Comparison of ENCODE assay signal across 11 mouse cellular contexts in genomic region chr7:74108347-74108746, GRCm38 (mm10).
DNase-seq lines count a peak whose midpoint lies in the region; ATAC-seq and TF ChIP-seq lines count a peak whose summit lies in the region.
"Had no signal": no experiment of that assay in that cellular context is flagged by ENCODE, and none has a peak within 500 bp of the region (broad histone marks: within the 10 kb centered on the region; RNA-seq: fewer than 3 reads in every experiment).

No protein-coding gene starts in this region.

- intact Hi-C loops in left cerebral cortex, postnatal 4 days (cut with DNase I), result loop anchor here (5.0 kb wide), 1 partner anchor 451 kb away; no protein-coding TSS in a partner anchor

- no peak overlapping the region for H3K27ac ChIP-seq in forebrain, postnatal 0 days (ENCODE audit: low read depth, low read length)
- H3K27ac ChIP-seq in forebrain, embryonic 15.5 days (replicated peaks), result no peak overlapping the region
- H3K27ac ChIP-seq in forebrain, embryonic 11.5 days (ENCODE audit: low read depth, low read length), result no peak overlapping the region
- H3K27ac ChIP-seq: hindbrain, embryonic 15.5 days had no signal

- peak; percentile 55 for TF ChIP-seq CTCF in forebrain, postnatal 0 days (IDR thresholded peaks at IDR 0.05; ENCODE audit: low read depth)

- no peaks in the 10 kb centered on the region; the same call in 1 of the 2 replicates for H3K27me3 ChIP-seq in forebrain, postnatal 0 days (ENCODE audit: insufficient read depth, low read length)
- no peaks in the 10 kb centered on the region for H3K27me3 ChIP-seq in forebrain, embryonic 15.5 days
- no peaks in the 10 kb centered on the region for H3K27me3 ChIP-seq in forebrain, embryonic 11.5 days (ENCODE audit: control insufficient read depth, insufficient read depth, low read length)
- H3K27me3 ChIP-seq: hindbrain, embryonic 15.5 days had no signal

- DNase-seq in forebrain, postnatal 0 days, result peak; percentile 25
- peak; percentile 29 for DNase-seq in left cerebral cortex, postnatal 4 days
- no peak for DNase-seq in left cerebral cortex, adult 8-10 months (ENCODE audit: low spot score in 2 of 2)
- DNase-seq in adipocyte (ENCODE audit: low spot score), result peak; percentile 5
- peak; percentile 20 for DNase-seq in lung, postnatal 36 days
- DNase-seq in thymus, postnatal 10 days (ENCODE audit: low spot score in 2 of 2), result no peak
- no peak for DNase-seq in forebrain, embryonic 11.5 days (ENCODE audit: low spot score)
- DNase-seq: cerebellum, adult 11-12 months had no signal

- 69% methylated on average over 3 of the region's 3 CpGs for WGBS in forebrain, postnatal 0 days
- 64% methylated on average over 3 of the region's 3 CpGs for WGBS in forebrain, embryonic 15.5 days
- WGBS in forebrain, embryonic 11.5 days, result 69% methylated on average over 3 of the region's 3 CpGs

- H3K4me1 ChIP-seq in forebrain, postnatal 0 days (ENCODE audit: insufficient read depth), result no peaks in the 10 kb centered on the region
- H3K4me1 ChIP-seq in forebrain, embryonic 15.5 days, result 0 out of 2 replicates have a peak, but pooled peaks cover 4% of the 10 kb centered on the region
- no peaks in the 10 kb centered on the region for H3K4me1 ChIP-seq in forebrain, embryonic 11.5 days (replicated peaks; ENCODE audit: control insufficient read depth, insufficient read depth, low read length)

- no peak overlapping the region for H3K9ac ChIP-seq in forebrain, postnatal 0 days
- H3K9ac ChIP-seq in forebrain, embryonic 15.5 days (replicated peaks), result no peak overlapping the region
- H3K9ac ChIP-seq in forebrain, embryonic 11.5 days (ENCODE audit: low read length), result no peak overlapping the region
- H3K9ac ChIP-seq: hindbrain, embryonic 15.5 days had no signal

- H3K4me2 ChIP-seq in forebrain, postnatal 0 days (ENCODE audit: low read depth), result no peak overlapping the region
- no peak overlapping the region for H3K4me2 ChIP-seq in forebrain, embryonic 15.5 days (replicated peaks)
- no peak overlapping the region for H3K4me2 ChIP-seq in forebrain, embryonic 11.5 days (ENCODE audit: low read depth, low read length, severe bottlenecking)
- H3K4me2 ChIP-seq: hindbrain, embryonic 15.5 days; liver, embryonic 11.5 days had no signal

- H3K36me3 ChIP-seq in forebrain, postnatal 0 days (ENCODE audit: insufficient read depth), result no peaks in the 10 kb centered on the region
- H3K36me3 ChIP-seq in forebrain, embryonic 15.5 days, result no peaks in the 10 kb centered on the region
- H3K36me3 ChIP-seq in forebrain, embryonic 11.5 days (ENCODE audit: control insufficient read depth, insufficient read depth, low read length), result no peaks in the 10 kb centered on the region
- H3K36me3 ChIP-seq: hindbrain, embryonic 15.5 days had no signal

- no peaks in the 10 kb centered on the region for H3K9me3 ChIP-seq in forebrain, postnatal 0 days (ENCODE audit: low read length)
- H3K9me3 ChIP-seq in forebrain, embryonic 15.5 days, result no peaks in the 10 kb centered on the region
- H3K9me3 ChIP-seq in forebrain, embryonic 11.5 days (ENCODE audit: control insufficient read depth, low read length), result no peaks in the 10 kb centered on the region
- H3K9me3 ChIP-seq: hindbrain, embryonic 15.5 days had no signal

- ATAC-seq in forebrain, postnatal 0 days, result no peak
- no peak for ATAC-seq in forebrain, embryonic 15.5 days (replicated peaks)
- ATAC-seq in forebrain, embryonic 11.5 days (replicated peaks; ENCODE audit: low FRiP score), result no peak

- no peak overlapping the region for H3K4me3 ChIP-seq in forebrain, postnatal 0 days (ENCODE audit: low read depth, low read length)
- H3K4me3 ChIP-seq in forebrain, embryonic 15.5 days, result no peak overlapping the region
- no peak overlapping the region for H3K4me3 ChIP-seq in forebrain, embryonic 11.5 days (ENCODE audit: low read depth, low read length)
- H3K4me3 ChIP-seq: hindbrain, embryonic 15.5 days had no signal

Comparison
In these comparisons a context has a peak if more than half of its experiments do, and no peak if none do; other contexts are left out.
1. DNase-seq: peak in forebrain, postnatal 0 days (single experiment), left cerebral cortex, postnatal 4 days (single experiment), adipocyte (single experiment) and lung, postnatal 36 days (single experiment); none in left cerebral cortex, adult 8-10 months (0 of 2), thymus, postnatal 10 days (0 of 2) and forebrain, embryonic 11.5 days (single experiment).